Comparison of ENCODE assay signal across 8 mouse cellular contexts in the genomic region with DNA sequence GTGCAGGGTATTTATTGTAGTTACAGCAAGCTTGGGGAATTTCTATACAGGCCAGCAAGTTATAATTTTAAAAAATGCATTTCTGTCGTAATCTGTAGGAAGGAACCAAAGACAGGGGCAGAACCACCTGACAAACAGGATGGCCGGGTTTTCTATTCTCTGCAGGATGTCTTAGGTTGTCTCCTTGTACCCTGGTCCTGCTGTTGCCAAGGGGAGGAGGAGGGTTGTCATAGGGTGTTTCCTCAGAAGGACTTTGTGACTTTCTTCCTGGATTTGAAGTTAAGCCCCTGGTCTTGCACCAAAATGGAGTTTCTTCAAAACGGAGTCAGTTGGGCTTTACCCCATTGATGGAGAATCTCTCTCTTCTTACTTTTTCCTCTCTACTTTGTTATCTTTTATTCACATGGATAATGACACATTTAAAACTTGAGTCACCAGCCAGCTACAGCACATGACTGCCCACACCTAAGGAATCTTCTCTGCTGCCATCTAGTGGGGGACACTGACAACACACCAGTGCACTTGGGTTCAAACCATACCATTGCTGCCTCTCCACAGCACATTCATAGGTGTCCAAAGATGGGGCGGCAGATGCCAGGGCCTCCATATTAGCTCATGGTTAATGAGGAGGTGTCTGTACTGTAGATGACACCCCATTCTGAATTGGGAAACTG. TPM values are rescaled to one million over a fixed set of nuclear protein-coding genes. Genes with fewer than 3 reads are reported as not detected.
DNase-seq lines count a peak whose midpoint lies in the region; ATAC-seq and TF ChIP-seq lines count a peak whose summit lies in the region.

No protein-coding gene starts in this region.

- no peak overlapping the region for H3K27ac ChIP-seq in embryonic facial prominence, embryonic 11.5 days (replicated peaks; ENCODE audit: low read depth, low read length)
- no peak overlapping the region for H3K27ac ChIP-seq in heart, embryonic 10.5 days
- H3K27ac ChIP-seq in kidney, embryonic 15.5 days, result no peak overlapping the region
- H3K27ac ChIP-seq in liver, adult 2 months (replicated peaks; ENCODE audit: insufficient read depth, low read depth, low read length), result no peak overlapping the region

- 77% methylated on average over 4 of the region's 4 CpGs for WGBS in embryonic facial prominence, embryonic 11.5 days
- 65% methylated on average over 4 of the region's 4 CpGs for WGBS in heart, embryonic 10.5 days
- WGBS in kidney, embryonic 15.5 days, result 68% methylated on average over 4 of the region's 4 CpGs
- 57% methylated on average over 4 of the region's 4 CpGs for WGBS in liver, adult 2 months

- H3K36me3 ChIP-seq in embryonic facial prominence, embryonic 11.5 days (replicated peaks; ENCODE audit: control insufficient read depth, insufficient read depth, low read depth, low read length), result no peaks in the 10 kb centered on the region
- no peaks in the 10 kb centered on the region for H3K36me3 ChIP-seq in heart, embryonic 10.5 days
- no peaks in the 10 kb centered on the region for H3K36me3 ChIP-seq in kidney, embryonic 15.5 days
- no peaks in the 10 kb centered on the region for H3K36me3 ChIP-seq in liver, adult 2 months (ENCODE audit: control insufficient read depth, insufficient read depth, low read length)
- no peaks in the 10 kb centered on the region for H3K36me3 ChIP-seq in splenic B cell, adult 2 months (ENCODE audit: control insufficient read depth, insufficient read depth, low read length, poor library complexity, severe bottlenecking)

- no peak overlapping the region for H3K4me2 ChIP-seq in embryonic facial prominence, embryonic 11.5 days (ENCODE audit: low read depth, low read length)
- H3K4me2 ChIP-seq in kidney, embryonic 15.5 days, result no peak overlapping the region

- ATAC-seq in embryonic facial prominence, embryonic 11.5 days (replicated peaks; ENCODE audit: insufficient number of reproducible peaks, low FRiP score, low TSS enrichment, low read depth), result peak; percentile 65; the same call in 1 of the 2 replicates
- peak; percentile 70; the same call in 1 of the 2 replicates for ATAC-seq in kidney, embryonic 15.5 days (replicated peaks; ENCODE audit: low FRiP score)

- no peaks in the 10 kb centered on the region for H3K4me1 ChIP-seq in embryonic facial prominence, embryonic 11.5 days (ENCODE audit: control insufficient read depth, insufficient read depth, low read length)
- no peaks in the 10 kb centered on the region for H3K4me1 ChIP-seq in heart, embryonic 10.5 days
- no peaks in the 10 kb centered on the region for H3K4me1 ChIP-seq in kidney, embryonic 15.5 days
- H3K4me1 ChIP-seq in liver, adult 2 months (ENCODE audit: control insufficient read depth, insufficient read depth, low read length), result peaks cover 10% of the 10 kb centered on the region

- peak; percentile 74 for TF ChIP-seq CTCF in liver, adult 2 months (IDR thresholded peaks at IDR 0.05; ENCODE audit: low read depth, low read length)

- no peak overlapping the region for H3K4me3 ChIP-seq in embryonic facial prominence, embryonic 11.5 days (ENCODE audit: low read depth, low read length)
- H3K4me3 ChIP-seq in heart, embryonic 10.5 days, result no peak overlapping the region
- H3K4me3 ChIP-seq in kidney, embryonic 15.5 days (replicated peaks), result no peak overlapping the region
- H3K4me3 ChIP-seq in liver, adult 2 months (ENCODE audit: insufficient read depth, low read depth, low read length), result no peak overlapping the region

- H3K27me3 ChIP-seq in embryonic facial prominence, embryonic 11.5 days (ENCODE audit: control insufficient read depth, insufficient read depth, low read length), result no peaks in the 10 kb centered on the region
- no peaks in the 10 kb centered on the region for H3K27me3 ChIP-seq in heart, embryonic 10.5 days (ENCODE audit: insufficient read depth, poor library complexity, severe bottlenecking)
- H3K27me3 ChIP-seq in kidney, embryonic 15.5 days, result no peaks in the 10 kb centered on the region
- H3K27me3 ChIP-seq in liver, adult 2 months (ENCODE audit: control insufficient read depth, insufficient read depth, low read length), result no peaks in the 10 kb centered on the region
- no peaks in the 10 kb centered on the region for H3K27me3 ChIP-seq in splenic B cell, adult 2 months (ENCODE audit: control insufficient read depth, insufficient read depth, low read length, poor library complexity, severe bottlenecking)

- H3K9me3 ChIP-seq in embryonic facial prominence, embryonic 11.5 days (replicated peaks; ENCODE audit: control insufficient read depth, low read length), result no peaks in the 10 kb centered on the region
- no peaks in the 10 kb centered on the region for H3K9me3 ChIP-seq in heart, embryonic 10.5 days
- H3K9me3 ChIP-seq in kidney, embryonic 15.5 days (replicated peaks), result no peaks in the 10 kb centered on the region

- no peak overlapping the region for H3K9ac ChIP-seq in embryonic facial prominence, embryonic 11.5 days (replicated peaks; ENCODE audit: low read length)
- H3K9ac ChIP-seq in kidney, embryonic 15.5 days, result no peak overlapping the region
- no peak overlapping the region for H3K9ac ChIP-seq in liver, adult 2 months (ENCODE audit: low read depth, low read length)

- H3K79me2 ChIP-seq in liver, adult 2 months (ENCODE audit: control insufficient read depth, insufficient read depth, low read length), result no peaks in the 10 kb centered on the region

- DNase-seq in 416B (ENCODE audit: low read depth), result peak; percentile 89
- peak; percentile 70 for DNase-seq in adrenal gland, postnatal 25 days
- DNase-seq in embryonic facial prominence, embryonic 11.5 days (ENCODE audit: low spot score), result peak; percentile 85
- peak; percentile 76 for DNase-seq in heart, embryonic 10.5 days (ENCODE audit: low spot score)
- peak; percentile 70 for DNase-seq in liver, adult 2 months (ENCODE audit: extremely low read depth, low read depth, low spot score)
- peak; percentile 59 for DNase-seq in neural tube, embryonic 10.5 days (ENCODE audit: extremely low spot score, low spot score)
- DNase-seq in splenic B cell, adult 2 months (ENCODE audit: low read depth, low spot score), result peak; percentile 89

- TF ChIP-seq POLR2A in liver, adult 2 months (IDR thresholded peaks at IDR 0.05; ENCODE audit: extremely low read depth, insufficient read depth, low read length), result no peak

RNA-seq across cellular contexts. Expression of gene Acot4, which starts 7.4 kb away (rescaled TPM):
- 1.5 and 1.7 TPM in 2 replicates for total RNA-seq in adrenal gland, postnatal 25 days (2021)
- 0.46 and 0.56 TPM in 2 replicates for polyA plus RNA-seq in embryonic facial prominence, embryonic 11.5 days (2014; fragmentation: Nextera tagmentation; extraction: Ambion mirVana)
- 0.37 and 0.72 TPM in 2 replicates for polyA plus RNA-seq in heart, embryonic 10.5 days (2016; fragmentation: Nextera tagmentation; extraction: Ambion mirVana)
- 6.0 TPM in 2 replicates for polyA plus RNA-seq in kidney, embryonic 15.5 days (2015; fragmentation: Nextera tagmentation; extraction: Ambion mirVana)
- total RNA-seq in liver, adult 2 months (2014; rRNA removed), result 43.4 and 53.4 TPM in 2 replicates
- 44.7 and 71.6 TPM in 2 replicates for polyA plus RNA-seq in liver, adult 2 months (2012; rRNA removed)

RNA-seq across cellular contexts. Expression of gene Gm49366, which starts 7.9 kb away (rescaled TPM):
- total RNA-seq in adrenal gland, postnatal 25 days (2021), result not detected in 2 replicates
- not detected in 2 replicates for polyA plus RNA-seq in embryonic facial prominence, embryonic 11.5 days (2014; fragmentation: Nextera tagmentation; extraction: Ambion mirVana)
- not detected in 2 replicates for polyA plus RNA-seq in heart, embryonic 10.5 days (2016; fragmentation: Nextera tagmentation; extraction: Ambion mirVana)
- not detected in 2 replicates for polyA plus RNA-seq in kidney, embryonic 15.5 days (2015; fragmentation: Nextera tagmentation; extraction: Ambion mirVana)
- not detected in 2 replicates for total RNA-seq in liver, adult 2 months (2014; rRNA removed)
- not detected in 2 replicates for polyA plus RNA-seq in liver, adult 2 months (2012; rRNA removed)

RNA-seq across cellular contexts. Expression of gene Acot3, which starts 21.1 kb away (rescaled TPM):
- total RNA-seq in adrenal gland, postnatal 25 days (2021), result not detected in 2 replicates
- polyA plus RNA-seq in embryonic facial prominence, embryonic 11.5 days (2014; fragmentation: Nextera tagmentation; extraction: Ambion mirVana), result 0.15 and 0.24 TPM in 2 replicates
- polyA plus RNA-seq in heart, embryonic 10.5 days (2016; fragmentation: Nextera tagmentation; extraction: Ambion mirVana), result 0.34 and 0.60 TPM in 2 replicates
- 1.8 and 2.4 TPM in 2 replicates for polyA plus RNA-seq in kidney, embryonic 15.5 days (2015; fragmentation: Nextera tagmentation; extraction: Ambion mirVana)
- 45.4 and 58.2 TPM in 2 replicates for total RNA-seq in liver, adult 2 months (2014; rRNA removed)
- 33.7 and 59.9 TPM in 2 replicates for polyA plus RNA-seq in liver, adult 2 months (2012; rRNA removed)

RNA-seq across cellular contexts. Expression of gene Acot1, which starts 21.5 kb away (rescaled TPM):
- total RNA-seq in adrenal gland, postnatal 25 days (2021), result 6.3 and 7.7 TPM in 2 replicates
- polyA plus RNA-seq in embryonic facial prominence, embryonic 11.5 days (2014; fragmentation: Nextera tagmentation; extraction: Ambion mirVana), result 36.0 and 41.3 TPM in 2 replicates
- polyA plus RNA-seq in heart, embryonic 10.5 days (2016; fragmentation: Nextera tagmentation; extraction: Ambion mirVana), result 15.3 and 23.3 TPM in 2 replicates
- polyA plus RNA-seq in kidney, embryonic 15.5 days (2015; fragmentation: Nextera tagmentation; extraction: Ambion mirVana), result 53.7 and 55.2 TPM in 2 replicates
- total RNA-seq in liver, adult 2 months (2014; rRNA removed), result 26.1 and 30.8 TPM in 2 replicates
- 24.5 and 40.9 TPM in 2 replicates for polyA plus RNA-seq in liver, adult 2 months (2012; rRNA removed)

RNA-seq across cellular contexts. Expression of gene Acot5, which starts 38.3 kb away (rescaled TPM):
- total RNA-seq in adrenal gland, postnatal 25 days (2021), result 0.33 TPM in 1 of 2 replicates, not detected in the other
- polyA plus RNA-seq in embryonic facial prominence, embryonic 11.5 days (2014; fragmentation: Nextera tagmentation; extraction: Ambion mirVana), result not detected in 2 replicates
- polyA plus RNA-seq in heart, embryonic 10.5 days (2016; fragmentation: Nextera tagmentation; extraction: Ambion mirVana), result 0.11 TPM in 1 of 2 replicates, not detected in the other
- polyA plus RNA-seq in kidney, embryonic 15.5 days (2015; fragmentation: Nextera tagmentation; extraction: Ambion mirVana), result not detected in 2 replicates
- not detected in 2 replicates for total RNA-seq in liver, adult 2 months (2014; rRNA removed)
- polyA plus RNA-seq in liver, adult 2 months (2012; rRNA removed), result 0.06 TPM in 1 of 2 replicates, not detected in the other

Comparison
In these comparisons a context has a peak if more than half of its experiments do, and no peak if none do; other contexts are left out.
1. RNA of gene Acot3, which starts 21.1 kb away (polyA plus RNA-seq): 33.7 to 59.9 TPM in liver, adult 2 months; 1.8 to 2.4 TPM in kidney, embryonic 15.5 days, 0.34 to 0.60 TPM in heart, embryonic 10.5 days and 0.15 to 0.24 TPM in embryonic facial prominence, embryonic 11.5 days; every median in the first group is over 10 times any median in the second.
2. Peak in every context shown above with its lines, with median percentiles within 50 percentile points of each other: DNase-seq.